Mouse (Mus musculus) intestine, postnatal 0 days (tissue): ENCODE results near the gene Itgbl1. TPM values are rescaled to one million over a fixed set of nuclear protein-coding genes. Genes with fewer than 3 reads are reported as not detected.
"Not testable (repeated sequence)": the region's sequence is repeated elsewhere in the genome, so short reads cannot be mapped to it uniquely, and the experiment has no call there.

Source experiments
- ATAC-seq: fragments of 200-750 bp; cut with Nextera tagmentation; 2 replicates; pipeline ENCODE4 v1.8.0; 2017; ENCODE audit warnings: mild to moderate bottlenecking, moderate TSS enrichment, moderate library complexity
- H3K27ac ChIP-seq: fragments of 300-500 bp; sonication (generic); 2 replicates; pipeline ENCODE4 v1.5.1; 2014; ENCODE audit warnings: mild to moderate bottlenecking, low read depth, low read length, moderate library complexity
- H3K27me3 ChIP-seq: fragments of 300-500 bp; sonication (generic); replicated peaks from 2 replicates; pipeline ENCODE4 v1.6.1; 2014; ENCODE audit warnings: low read length, mixed read lengths; ENCODE audit not compliant: control insufficient read depth, insufficient read depth
- H3K36me3 ChIP-seq: fragments of 300-500 bp; sonication (generic); 2 replicates; pipeline ENCODE4 v1.6.1; 2014; ENCODE audit warnings: mild to moderate bottlenecking, moderate library complexity; ENCODE audit not compliant: control insufficient read depth, insufficient read depth
- H3K4me1 ChIP-seq: fragments of 300-500 bp; sonication (generic); replicated peaks from 2 replicates; pipeline ENCODE4 v1.6.1; 2014; ENCODE audit warnings: antibody characterized with exemption, low read length, mixed read lengths; ENCODE audit not compliant: control insufficient read depth, insufficient read depth
- H3K4me2 ChIP-seq: fragments of 300-500 bp; sonication (generic); replicated peaks from 2 replicates; pipeline ENCODE4 v1.6.1; 2014; ENCODE audit warnings: low read depth, mild to moderate bottlenecking, moderate library complexity
- H3K4me3 ChIP-seq: fragments of 300-500 bp; sonication (generic); 2 replicates; pipeline ENCODE4 v1.5.1; 2014; ENCODE audit warnings: low read depth, low read length
- H3K9ac ChIP-seq: fragments of 300-500 bp; sonication (generic); 2 replicates; pipeline ENCODE4 v1.6.1; 2014; ENCODE audit warnings: mild to moderate bottlenecking, low read depth, low read length
- H3K9me3 ChIP-seq: fragments of 300-500 bp; sonication (generic); 2 replicates; pipeline ENCODE4 v1.6.1; 2016; ENCODE audit warnings: mixed run types; ENCODE audit not compliant: control insufficient read depth
- CTCF ChIP-seq: sonication (generic); IDR thresholded peaks from 2 replicates; pipeline ENCODE4 v1.5.1; 2016; ENCODE audit warnings: low read depth, mild to moderate bottlenecking, control low read depth, antibody characterized with exemption, moderate library complexity
- WGBS: fragments of 180-500 bp; shearing (Covaris S2); extraction: QIAGEN DNeasy Blood & Tissue Kit; methylation state at CpG from one replicate; pipeline ENCODE4 v1.1.7; 2014; 5-methylcytosine and 5-hydroxymethylcytosine counted together
- polyA plus RNA-seq: library from polyadenylated mRNA; unstranded; fragments of >200 nt; fragmentation: Nextera tagmentation; extraction: Ambion mirVana; gene quantifications from 2 replicates; pipeline ENCODE4 v1.2.1, GENCODE M21; 2015

The Itgbl1 gene
- polyA plus RNA-seq, 1 experiment from 2014 or later: 0.12 TPM

DNA sequence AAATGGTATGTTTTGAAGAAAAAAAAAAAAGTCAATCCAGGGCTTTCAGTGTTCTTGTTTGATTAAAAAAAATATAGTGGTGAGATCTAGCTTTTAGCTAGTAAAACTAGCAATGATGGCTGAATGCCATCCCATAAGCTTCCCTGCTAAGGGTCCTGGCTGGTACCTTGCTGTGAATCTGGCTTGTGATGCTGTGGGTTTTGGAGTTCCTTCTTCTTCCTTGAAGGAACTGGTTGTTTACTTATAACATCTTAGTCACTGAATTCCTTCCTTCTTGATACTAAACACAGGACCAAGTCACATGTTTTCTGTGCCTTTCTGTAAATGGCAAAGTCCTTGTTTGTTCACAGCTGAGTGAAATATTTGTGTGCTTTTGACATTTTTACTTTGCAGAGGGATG is 3.4 kb downstream of the Itgbl1 start:
- no peak for TF ChIP-seq CTCF
- H3K4me2 ChIP-seq: no peak overlapping the region
- no peak overlapping the region for H3K9ac ChIP-seq
- no peaks in the 10 kb centered on the region for H3K4me1 ChIP-seq
- H3K27ac ChIP-seq: no peak overlapping the region
- H3K4me3 ChIP-seq: no peak overlapping the region
- H3K9me3 ChIP-seq: no peaks in the 10 kb centered on the region
- no peak for ATAC-seq
- H3K36me3 ChIP-seq: no peaks in the 10 kb centered on the region
- no peaks in the 10 kb centered on the region for H3K27me3 ChIP-seq

DNA sequence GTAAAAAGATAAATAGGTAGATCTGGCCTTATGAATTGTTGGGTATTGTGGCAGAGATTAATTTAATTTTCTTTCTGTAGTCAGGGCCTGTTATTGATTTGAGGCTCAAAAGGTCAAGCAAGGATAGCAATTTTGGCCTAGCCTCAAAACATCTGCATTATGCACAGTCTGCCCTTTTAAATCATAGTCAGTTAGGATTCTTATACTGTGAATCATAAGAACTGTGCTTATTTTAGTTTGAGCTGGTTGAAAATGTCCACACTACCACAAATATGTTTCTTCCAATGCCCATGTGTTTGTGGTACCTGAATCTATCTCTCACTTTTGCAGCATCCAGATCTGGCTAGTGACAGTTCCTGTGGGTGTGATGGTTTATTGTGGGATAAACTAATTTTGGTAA is 4.7 kb downstream of the Itgbl1 start:
- ATAC-seq: no peak
- H3K9ac ChIP-seq: no peak overlapping the region
- no peak overlapping the region for H3K4me2 ChIP-seq
- no peak overlapping the region for H3K27ac ChIP-seq
- H3K4me3 ChIP-seq: no peak overlapping the region
- H3K27me3 ChIP-seq: no peaks in the 10 kb centered on the region
- H3K4me1 ChIP-seq: no peaks in the 10 kb centered on the region
- TF ChIP-seq CTCF: no peak
- no peaks in the 10 kb centered on the region for H3K9me3 ChIP-seq
- no peaks in the 10 kb centered on the region for H3K36me3 ChIP-seq

DNA sequence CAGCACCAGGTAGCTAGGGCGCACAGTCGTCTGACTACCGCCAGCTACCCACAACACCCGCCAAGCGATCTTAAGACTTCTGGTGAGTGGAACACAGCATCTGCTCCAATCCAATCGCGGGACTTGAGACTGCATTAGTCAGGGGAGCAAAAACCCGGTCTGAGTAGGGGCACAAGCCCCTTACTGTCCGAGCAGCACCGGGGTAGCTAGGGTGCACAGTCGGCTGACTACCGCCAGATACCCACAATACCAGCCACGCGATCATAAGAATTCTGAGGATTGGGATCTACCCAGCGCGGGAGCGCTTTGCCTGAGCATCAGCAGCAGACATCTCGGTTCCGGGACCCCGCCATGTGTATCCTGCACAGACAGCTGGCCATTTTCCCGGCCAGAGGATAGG is 11.3 kb downstream of the Itgbl1 start:
- WGBS: 77% methylated on average over 21 of the region's 21 CpGs
- not testable (repeated sequence) for H3K4me3 ChIP-seq, H3K9me3 ChIP-seq, H3K27me3 ChIP-seq, H3K4me2 ChIP-seq, H3K9ac ChIP-seq, ATAC-seq, H3K27ac ChIP-seq, H3K36me3 ChIP-seq, H3K4me1 ChIP-seq

DNA sequence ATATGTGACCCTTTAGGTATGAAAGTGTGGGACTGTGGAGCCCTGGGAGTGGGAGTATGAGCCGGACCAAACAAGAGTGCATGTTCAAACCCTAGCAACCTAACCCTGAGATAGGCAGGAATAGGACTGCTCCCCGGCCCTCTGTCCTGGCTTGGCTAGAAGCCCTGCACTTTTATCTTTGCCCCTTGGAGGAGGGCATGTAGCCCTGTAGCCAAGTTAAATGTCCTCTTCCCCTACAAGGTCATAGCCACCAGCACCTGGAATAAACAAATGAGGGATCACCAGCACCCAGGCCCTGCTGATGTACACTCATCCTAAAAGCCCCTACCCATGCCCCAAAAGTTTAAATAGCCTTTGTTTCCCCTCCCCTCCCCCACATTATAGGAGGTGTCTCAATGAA is 18.3 kb downstream of the Itgbl1 start:
- H3K4me1 ChIP-seq: no peaks in the 10 kb centered on the region
- 68% methylated on average over 2 of the region's 2 CpGs for WGBS
- no peak for TF ChIP-seq CTCF
- H3K36me3 ChIP-seq: no peaks in the 10 kb centered on the region
- no peak overlapping the region for H3K27ac ChIP-seq
- no peak for ATAC-seq
- no peaks in the 10 kb centered on the region for H3K27me3 ChIP-seq
- no peak overlapping the region for H3K4me3 ChIP-seq
- H3K9ac ChIP-seq: no peak overlapping the region
- no peaks in the 10 kb centered on the region for H3K9me3 ChIP-seq
- no peak overlapping the region for H3K4me2 ChIP-seq

DNA sequence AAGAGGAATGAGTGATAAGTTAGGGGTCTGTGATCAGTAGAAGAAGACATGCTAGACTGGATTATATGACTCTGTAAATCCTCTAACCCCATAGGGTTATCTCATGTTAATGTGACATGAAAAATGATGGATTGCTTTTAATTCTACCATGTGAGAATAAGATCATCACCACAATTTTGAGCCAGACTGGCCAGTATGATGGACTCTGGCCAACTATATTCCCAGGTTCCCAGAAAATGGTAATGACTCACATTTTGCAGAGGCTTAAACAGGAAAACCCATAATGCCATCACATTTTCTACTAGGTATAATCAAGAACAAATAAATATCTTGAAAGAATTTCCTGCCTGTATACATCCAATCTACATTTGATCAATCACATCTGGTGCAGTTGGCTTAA is 55.0 kb downstream of the Itgbl1 start:
- no peaks in the 10 kb centered on the region for H3K27me3 ChIP-seq
- H3K27ac ChIP-seq: no peak overlapping the region
- H3K4me1 ChIP-seq: no peaks in the 10 kb centered on the region
- no peak for TF ChIP-seq CTCF
- H3K9me3 ChIP-seq: no peaks in the 10 kb centered on the region
- ATAC-seq: no peak
- H3K36me3 ChIP-seq: no peaks in the 10 kb centered on the region
- H3K4me3 ChIP-seq: no peak overlapping the region
- H3K4me2 ChIP-seq: no peak overlapping the region
- no peak overlapping the region for H3K9ac ChIP-seq

DNA sequence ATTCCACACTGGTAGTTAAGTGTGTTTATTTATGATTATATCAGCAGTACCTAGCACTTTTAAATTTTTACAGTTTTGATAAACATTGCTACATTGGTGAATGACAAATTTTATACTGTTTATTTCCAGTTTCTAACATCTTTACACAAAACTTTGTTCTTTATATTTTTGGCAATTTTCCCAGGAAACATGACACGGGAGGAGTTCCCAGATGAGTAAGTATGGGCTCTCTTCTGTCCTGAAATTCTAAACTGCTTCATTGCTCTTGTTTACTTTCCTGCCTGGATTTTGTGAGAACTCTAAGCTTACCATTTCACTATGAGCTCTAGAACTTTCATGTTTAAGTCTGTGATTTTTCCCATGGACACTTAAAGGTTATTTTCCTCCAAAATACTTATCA is 82.3 kb downstream of the Itgbl1 start:
- no peaks in the 10 kb centered on the region for H3K4me1 ChIP-seq
- 59% methylated on average over 1 of the region's 1 CpGs for WGBS
- H3K4me3 ChIP-seq: no peak overlapping the region
- ATAC-seq: no peak
- H3K27me3 ChIP-seq: no peaks in the 10 kb centered on the region
- H3K4me2 ChIP-seq: no peak overlapping the region
- no peaks in the 10 kb centered on the region for H3K36me3 ChIP-seq
- no peak overlapping the region for H3K27ac ChIP-seq
- TF ChIP-seq CTCF: no peak
- no peak overlapping the region for H3K9ac ChIP-seq
- H3K9me3 ChIP-seq: no peaks in the 10 kb centered on the region

DNA sequence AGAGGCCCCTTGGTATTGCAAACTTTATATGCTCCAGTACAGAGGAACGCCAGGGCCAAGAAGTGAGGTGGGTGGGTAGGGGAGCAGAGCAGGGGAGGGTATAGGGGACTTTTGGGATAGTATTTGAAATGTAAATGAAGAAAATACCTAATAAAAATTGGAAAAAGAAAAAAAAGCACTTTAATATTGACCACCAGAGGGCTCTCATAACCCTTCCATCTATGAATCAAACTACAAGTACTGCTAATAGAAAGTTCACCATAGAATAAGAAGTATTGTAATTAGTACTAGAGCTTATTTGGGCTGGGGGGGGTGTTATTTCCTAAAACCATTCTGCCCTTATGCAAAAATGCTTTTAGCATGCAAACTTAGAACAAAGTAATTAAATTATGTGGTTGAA is 91.2 kb downstream of the Itgbl1 start:
- Histone ChIP-seq H3K4me1 (no peaks in the 10 kb centered on the region), H3K9ac (no peak overlapping the region), H3K9me3 (no peaks in the 10 kb centered on the region), H3K27ac (no peak overlapping the region), H3K27me3 (no peaks in the 10 kb centered on the region), H3K4me2 (no peak overlapping the region), H3K36me3 (no peaks in the 10 kb centered on the region), H3K4me3 (no peak overlapping the region)
- peak; percentile 34; the same call in 1 of the 2 replicates for TF ChIP-seq CTCF
- WGBS: 64% methylated on average over 1 of the region's 1 CpGs
- no peak for ATAC-seq
